Mouse (Mus musculus) neural tube, embryonic 14.5 days (tissue): Measurements from ENCODE around the gene Fyn. TPM values are rescaled to one million over a fixed set of nuclear protein-coding genes. Genes with fewer than 3 reads are reported as not detected.
A peak's percentile ranks its signal among the peaks of the same experiment; 100 is the strongest.

ENCODE experiments used
- ATAC-seq: fragments of 200-750 bp; cut with Nextera tagmentation; 2 replicates; pipeline ENCODE4 v1.8.0; 2017; ENCODE audit warnings: low read depth, mild to moderate bottlenecking, moderate TSS enrichment, moderate library complexity
- H3K27ac ChIP-seq: fragments of 300-500 bp; sonication (generic); 2 replicates; pipeline ENCODE4 v1.5.1; 2014; ENCODE audit warnings: low read depth, mild to moderate bottlenecking, control low read depth, low read length, moderate library complexity, mixed read lengths
- H3K27me3 ChIP-seq: fragments of 300-500 bp; sonication (generic); 2 replicates; pipeline ENCODE4 v1.6.1; 2014; ENCODE audit warnings: low read length; ENCODE audit not compliant: control insufficient read depth, insufficient read depth
- H3K36me3 ChIP-seq: fragments of 300-500 bp; sonication (generic); 2 replicates; pipeline ENCODE4 v1.6.1; 2014; ENCODE audit warnings: low read length, mixed read lengths; ENCODE audit not compliant: control insufficient read depth, insufficient read depth
- H3K4me1 ChIP-seq: fragments of 300-500 bp; sonication (generic); 2 replicates; pipeline ENCODE4 v1.6.1; 2014; ENCODE audit warnings: low read length; ENCODE audit not compliant: control insufficient read depth, insufficient read depth
- H3K4me2 ChIP-seq: fragments of 300-500 bp; sonication (generic); 2 replicates; pipeline ENCODE4 v1.6.1; 2014; ENCODE audit warnings: mild to moderate bottlenecking, low read depth, low read length, control low read depth
- H3K4me3 ChIP-seq: fragments of 300-500 bp; sonication (generic); 2 replicates; pipeline ENCODE4 v1.5.1; 2014; ENCODE audit warnings: low read depth, low read length, control low read depth, mixed read lengths
- H3K9ac ChIP-seq: fragments of 300-500 bp; sonication (generic); replicated peaks from 2 replicates; pipeline ENCODE4 v1.6.1; 2014; ENCODE audit warnings: low read depth, mild to moderate bottlenecking, control low read depth, low read length, mixed read lengths
- H3K9me3 ChIP-seq: fragments of 300-500 bp; sonication (generic); 2 replicates; pipeline ENCODE4 v1.6.1; 2016; ENCODE audit warnings: low read length; ENCODE audit not compliant: control insufficient read depth
- WGBS: fragments of 180-500 bp; shearing (Covaris S2); extraction: QIAGEN DNeasy Blood & Tissue Kit; methylation state at CpG from one replicate; pipeline ENCODE4 v1.1.7; 2014; 5-methylcytosine and 5-hydroxymethylcytosine counted together
- polyA plus RNA-seq: library from polyadenylated mRNA; unstranded; fragments of >200 nt; fragmentation: Nextera tagmentation; extraction: Ambion mirVana; gene quantifications from 2 replicates; pipeline ENCODE4 v1.2.1, GENCODE M21; 2014

Fyn gene
- polyA plus RNA-seq, 1 experiment from 2014 or later = 113 TPM

GRCm38 (mm10) chr10:39371991-39372390 lies 3.3 kb downstream of the Fyn start:
- H3K27me3 ChIP-seq = no peaks in the 10 kb centered on the region
- WGBS = 66% methylated on average over 5 of the region's 5 CpGs
- peak overlapping the region; percentile 91 for H3K4me3 ChIP-seq
- H3K36me3 ChIP-seq = no peaks in the 10 kb centered on the region
- H3K9ac ChIP-seq = no peak overlapping the region
- no peak for ATAC-seq
- H3K4me2 ChIP-seq = peak overlapping the region; percentile 77
- no peak overlapping the region for H3K27ac ChIP-seq
- peaks cover 53% of the 10 kb centered on the region for H3K4me1 ChIP-seq
- H3K9me3 ChIP-seq = no peaks in the 10 kb centered on the region

GRCm38 (mm10) chr10:39376676-39377075 lies 8.0 kb downstream of the Fyn start:
- Histone ChIP-seq H3K9me3 (no peaks in the 10 kb centered on the region), H3K27me3 (no peaks in the 10 kb centered on the region), H3K4me3 (no peak overlapping the region), H3K4me1 (peaks cover 68% of the 10 kb centered on the region), H3K4me2 (no peak overlapping the region), H3K27ac (no peak overlapping the region), H3K9ac (0 out of 2 replicates have a peak overlapping the region, but pooled peaks have one; percentile 8), H3K36me3 (no peaks in the 10 kb centered on the region)
- peak; percentile 9; the same call in 1 of the 2 replicates for ATAC-seq
- WGBS = 67% methylated on average over 9 of the region's 9 CpGs

- Histone ChIP-seq H3K4me2 (no peak overlapping the region), H3K4me3 (no peak overlapping the region), H3K27ac (no peak overlapping the region), H3K9me3 (no peaks in the 10 kb centered on the region), H3K4me1 (peaks cover 63% of the 10 kb centered on the region), H3K27me3 (no peaks in the 10 kb centered on the region), H3K9ac (0 out of 2 replicates have a peak overlapping the region, but pooled peaks have one; percentile 8), H3K36me3 (no peaks in the 10 kb centered on the region)
- ATAC-seq = no peak
- 66% methylated on average over 5 of the region's 5 CpGs for WGBS
These were observed 8.6 kb downstream of the Fyn start for GRCm38 (mm10) chr10:39377219-39377618.

GRCm38 (mm10) chr10:39378025-39378603 lies 9.5 kb downstream of the Fyn start:
- no peak overlapping the region for H3K4me2 ChIP-seq
- H3K36me3 ChIP-seq = no peaks in the 10 kb centered on the region
- H3K9ac ChIP-seq = no peak overlapping the region
- 88% methylated on average over 8 of the region's 8 CpGs for WGBS
- H3K4me3 ChIP-seq = no peak overlapping the region
- H3K9me3 ChIP-seq = no peaks in the 10 kb centered on the region
- no peak for ATAC-seq
- peaks cover 57% of the 10 kb centered on the region for H3K4me1 ChIP-seq
- H3K27me3 ChIP-seq = no peaks in the 10 kb centered on the region
- H3K27ac ChIP-seq = no peak overlapping the region

GRCm38 (mm10) chr10:39379287-39379686 lies 10.6 kb downstream of the Fyn start:
- Histone ChIP-seq H3K27me3 (no peaks in the 10 kb centered on the region), H3K4me1 (peaks cover 48% of the 10 kb centered on the region), H3K9ac (no peak overlapping the region), H3K4me3 (no peak overlapping the region), H3K9me3 (no peaks in the 10 kb centered on the region), H3K4me2 (no peak overlapping the region), H3K36me3 (no peaks in the 10 kb centered on the region), H3K27ac (no peak overlapping the region)
- ATAC-seq = peak; percentile 41; the same call in 1 of the 2 replicates
- 70% methylated on average over 8 of the region's 10 CpGs for WGBS

GRCm38 (mm10) chr10:39379721-39380370 lies 11.2 kb downstream of the Fyn start:
- no peak overlapping the region for H3K9ac ChIP-seq
- no peak overlapping the region for H3K27ac ChIP-seq
- ATAC-seq = no peak
- H3K27me3 ChIP-seq = no peaks in the 10 kb centered on the region
- no peak overlapping the region for H3K4me2 ChIP-seq
- H3K4me3 ChIP-seq = no peak overlapping the region
- H3K9me3 ChIP-seq = no peaks in the 10 kb centered on the region
- H3K36me3 ChIP-seq = no peaks in the 10 kb centered on the region
- 36% methylated on average over 5 of the region's 5 CpGs for WGBS
- peaks cover 44% of the 10 kb centered on the region for H3K4me1 ChIP-seq

- WGBS = 62% methylated on average over 8 of the region's 8 CpGs
- H3K9me3 ChIP-seq = no peaks in the 10 kb centered on the region
- no peak overlapping the region for H3K4me2 ChIP-seq
- ATAC-seq = no peak
- no peak overlapping the region for H3K27ac ChIP-seq
- H3K27me3 ChIP-seq = no peaks in the 10 kb centered on the region
- no peaks in the 10 kb centered on the region for H3K36me3 ChIP-seq
- no peak overlapping the region for H3K9ac ChIP-seq
- no peak overlapping the region for H3K4me3 ChIP-seq
- H3K4me1 ChIP-seq = peaks cover 54% of the 10 kb centered on the region
These were observed 16.6 kb downstream of the Fyn start for GRCm38 (mm10) chr10:39385259-39385658.

- H3K9me3 ChIP-seq = no peaks in the 10 kb centered on the region
- H3K4me3 ChIP-seq = no peak overlapping the region
- ATAC-seq = 0 out of 2 replicates have a peak, but pooled peaks have one; percentile 3
- H3K27ac ChIP-seq = no peak overlapping the region
- no peaks in the 10 kb centered on the region for H3K27me3 ChIP-seq
- no peak overlapping the region for H3K4me2 ChIP-seq
- H3K4me1 ChIP-seq = peaks cover 54% of the 10 kb centered on the region
- H3K36me3 ChIP-seq = no peaks in the 10 kb centered on the region
- no peak overlapping the region for H3K9ac ChIP-seq
- WGBS = 58% methylated on average over 15 of the region's 15 CpGs
These were observed 17.5 kb downstream of the Fyn start for GRCm38 (mm10) chr10:39386203-39386602.

- no peak overlapping the region for H3K27ac ChIP-seq
These were observed 18.4 kb downstream of the Fyn start for GRCm38 (mm10) chr10:39387024-39387423.

More at GRCm38 (mm10) chr10:39387024-39387423, 18.4 kb downstream of the Fyn start:
- Histone ChIP-seq H3K9ac (no peak overlapping the region), H3K36me3 (no peaks in the 10 kb centered on the region), H3K27me3 (no peaks in the 10 kb centered on the region), H3K4me1 (peaks cover 51% of the 10 kb centered on the region), H3K9me3 (no peaks in the 10 kb centered on the region), H3K4me2 (no peak overlapping the region), H3K4me3 (no peak overlapping the region)
- no peak for ATAC-seq
- 29% methylated on average over 5 of the region's 5 CpGs for WGBS
